Mouse (Mus musculus) myocyte (in vitro differentiated cells): Measurements from ENCODE around the gene Chst8. TPM values are rescaled to one million over a fixed set of nuclear protein-coding genes. Genes with fewer than 3 reads are reported as not detected.

Experiments
- H3K27me3 ChIP-seq: one replicate; pipeline ENCODE4 v1.6.1; 2011; ENCODE audit not compliant: control insufficient read depth, insufficient read depth, insufficient read length
- H3K36me3 ChIP-seq: one replicate; pipeline ENCODE4 v1.6.1; 2011; ENCODE audit not compliant: control insufficient read depth, insufficient read depth
- H3K4me2 ChIP-seq: one replicate; pipeline ENCODE4 v1.6.1; 2011; ENCODE audit warnings: low read depth, control low read depth
- H3K4me3 ChIP-seq: one replicate; pipeline ENCODE4 v1.5.1; 2011; ENCODE audit warnings: mild to moderate bottlenecking, control low read depth, moderate library complexity
- H3K79me2 ChIP-seq: one replicate; pipeline ENCODE4 v1.6.1; 2011; ENCODE audit not compliant: control insufficient read depth, insufficient read depth
- H3ac ChIP-seq: one replicate; pipeline ENCODE4 v1.6.1; 2011; ENCODE audit not compliant: control insufficient read depth, insufficient read length
- CEBPB ChIP-seq: IDR thresholded peaks from 2 replicates; pipeline ENCODE4 v1.6.1; 2011; ENCODE audit warnings: mild to moderate bottlenecking, moderate library complexity; ENCODE audit not compliant: poor library complexity, insufficient read depth, severe bottlenecking
- E2F4 ChIP-seq: IDR thresholded peaks from one replicate; pipeline ENCODE4 v1.6.1; 2011; ENCODE audit warnings: mild to moderate bottlenecking, control low read depth, moderate library complexity; ENCODE audit not compliant: insufficient read depth
- MAX ChIP-seq: IDR thresholded peaks from one replicate; pipeline ENCODE4 v1.6.1; 2011; ENCODE audit warnings: low read depth, mild to moderate bottlenecking, control low read depth
- MYOD1 ChIP-seq, 3 experiments: IDR thresholded peaks; one replicate each; pipeline ENCODE4 v1.6.1; 2011; ENCODE audit warnings: control low read depth in 2 of 3, low read depth in 2 of 3, mild to moderate bottlenecking in 2 of 3, moderate library complexity in 1 of 3; ENCODE audit not compliant: insufficient read length in 2 of 3, control insufficient read depth in 1 of 3
- MYOG ChIP-seq, 3 experiments: IDR thresholded peaks; one replicate each; pipeline ENCODE4 v1.6.1; 2011; ENCODE audit warnings: control low read depth in 2 of 3, low read depth in 2 of 3, mild to moderate bottlenecking in 2 of 3; ENCODE audit not compliant: insufficient read length in 2 of 3, control insufficient read depth in 1 of 3, insufficient read depth in 1 of 3
- POLR2A ChIP-seq: IDR thresholded peaks from one replicate; pipeline ENCODE4 v1.6.1; 2011; ENCODE audit warnings: low read depth, mild to moderate bottlenecking, control low read depth, moderate library complexity; ENCODE audit not compliant: insufficient read length
- POLR2AphosphoS2 ChIP-seq: IDR thresholded peaks from one replicate; pipeline ENCODE4 v1.6.1; 2011; ENCODE audit warnings: low read depth, control low read depth; ENCODE audit not compliant: insufficient read length
- REST ChIP-seq: IDR thresholded peaks from one replicate; pipeline ENCODE4 v1.6.1; 2011; ENCODE audit warnings: mild to moderate bottlenecking, control low read depth, moderate library complexity; ENCODE audit not compliant: insufficient read depth, insufficient read length
- SRF ChIP-seq: IDR thresholded peaks from one replicate; pipeline ENCODE4 v1.6.1; 2011; ENCODE audit warnings: low read depth; ENCODE audit not compliant: control insufficient read depth, insufficient read length
- TCF12 ChIP-seq: IDR thresholded peaks from one replicate; pipeline ENCODE4 v1.6.1; 2011; ENCODE audit warnings: mild to moderate bottlenecking, control low read depth; ENCODE audit not compliant: poor library complexity, insufficient read depth, severe bottlenecking
- TCF3 ChIP-seq: IDR thresholded peaks from one replicate; pipeline ENCODE4 v1.6.1; 2011; ENCODE audit warnings: low read depth, control low read depth; ENCODE audit not compliant: insufficient read length
- USF1 ChIP-seq: IDR thresholded peaks from one replicate; pipeline ENCODE4 v1.6.1; 2011; ENCODE audit warnings: low read depth, mild to moderate bottlenecking, control low read depth, moderate library complexity
- polyA plus RNA-seq: library from polyadenylated mRNA; unstranded; fragments of >200 nt; fragmentation: generic; extraction: Trizol; gene quantifications from one replicate; pipeline ENCODE4 v1.2.1, GENCODE M21; 2012; ENCODE audit warnings: missing spikeins

Chst8 gene
- polyA plus RNA-seq, 1 experiment: not detected

- TF ChIP-seq CEBPB (no peak), POLR2AphosphoS2 (no peak), E2F4 (no peak), MYOD1 (IDR thresholded peaks at IDR 0.05; ENCODE audit: control insufficient read depth in 1 of 3, insufficient read length in 2 of 3, low read depth in 2 of 3) (no peak), TCF12 (no peak), MAX (no peak), POLR2A (no peak), MYOG (IDR thresholded peaks at IDR 0.05; ENCODE audit: control insufficient read depth in 1 of 3, insufficient read depth in 1 of 3, insufficient read length in 2 of 3, low read depth in 2 of 3) (no peak), TCF3 (no peak), USF1 (no peak), REST (no peak), SRF (no peak)
- H3K27me3 ChIP-seq: peaks cover 25% of the 10 kb centered on the region
These were observed 9.1 kb upstream of the Chst8 start for GRCm38 (mm10) chr7:34821587-34821986.

GRCm38 (mm10) chr7:34820554-34820953 is 8.0 kb upstream of the Chst8 start:
- H3K4me3 ChIP-seq: no peak overlapping the region
- TF ChIP-seq TCF3 (no peak), USF1 (no peak), POLR2AphosphoS2 (no peak), MYOD1 (IDR thresholded peaks at IDR 0.05; ENCODE audit: control insufficient read depth in 1 of 3, insufficient read length in 2 of 3, low read depth in 2 of 3) (no peak), POLR2A (no peak), E2F4 (no peak), TCF12 (no peak), CEBPB (no peak), MYOG (IDR thresholded peaks at IDR 0.05; ENCODE audit: control insufficient read depth in 1 of 3, insufficient read depth in 1 of 3, insufficient read length in 2 of 3, low read depth in 2 of 3) (no peak), SRF (no peak), MAX (no peak), REST (no peak)
- no peaks in the 10 kb centered on the region for H3K36me3 ChIP-seq
- H3K79me2 ChIP-seq: no peaks in the 10 kb centered on the region
- no peak overlapping the region for H3K4me2 ChIP-seq
- no peak overlapping the region for H3ac ChIP-seq
- H3K27me3 ChIP-seq: peaks cover 25% of the 10 kb centered on the region

More at GRCm38 (mm10) chr7:34821587-34821986, 9.1 kb upstream of the Chst8 start:
- H3K4me2 ChIP-seq: no peak overlapping the region
- H3K79me2 ChIP-seq: no peaks in the 10 kb centered on the region
- H3K4me3 ChIP-seq: no peak overlapping the region
- H3K36me3 ChIP-seq: no peaks in the 10 kb centered on the region
- no peak overlapping the region for H3ac ChIP-seq

GRCm38 (mm10) chr7:34819796-34820195 is 7.3 kb upstream of the Chst8 start:
- no peaks in the 10 kb centered on the region for H3K79me2 ChIP-seq
- no peak overlapping the region for H3K4me3 ChIP-seq
- H3K27me3 ChIP-seq: peaks cover 25% of the 10 kb centered on the region
- no peaks in the 10 kb centered on the region for H3K36me3 ChIP-seq
- TF ChIP-seq CEBPB (no peak), POLR2A (no peak), USF1 (no peak), MYOG (IDR thresholded peaks at IDR 0.05; ENCODE audit: control insufficient read depth in 1 of 3, insufficient read depth in 1 of 3, insufficient read length in 2 of 3, low read depth in 2 of 3) (no peak), MYOD1 (IDR thresholded peaks at IDR 0.05; ENCODE audit: control insufficient read depth in 1 of 3, insufficient read length in 2 of 3, low read depth in 2 of 3) (no peak), TCF3 (no peak), TCF12 (no peak)
- H3ac ChIP-seq: no peak overlapping the region
- no peak overlapping the region for H3K4me2 ChIP-seq

- no peak overlapping the region for H3K4me2 ChIP-seq
- H3K4me3 ChIP-seq: no peak overlapping the region
- no peak overlapping the region for H3ac ChIP-seq
- no peaks in the 10 kb centered on the region for H3K36me3 ChIP-seq
- TF ChIP-seq POLR2AphosphoS2: no peak
- TF ChIP-seq POLR2A: no peak
- no peak for TF ChIP-seq CEBPB
- no peak for TF ChIP-seq E2F4
- no peak for TF ChIP-seq MYOG (IDR thresholded peaks at IDR 0.05; ENCODE audit: control insufficient read depth in 1 of 3, insufficient read depth in 1 of 3, insufficient read length in 2 of 3, low read depth in 2 of 3)
- TF ChIP-seq REST: no peak
- TF ChIP-seq MAX: no peak
- TF ChIP-seq TCF12: no peak
- TF ChIP-seq MYOD1 (IDR thresholded peaks at IDR 0.05; ENCODE audit: control insufficient read depth in 1 of 3, insufficient read length in 2 of 3, low read depth in 2 of 3): no peak
- TF ChIP-seq USF1: no peak
- no peaks in the 10 kb centered on the region for H3K79me2 ChIP-seq
- H3K27me3 ChIP-seq: peaks cover 29% of the 10 kb centered on the region
These were observed 6.1 kb upstream of the Chst8 start for GRCm38 (mm10) chr7:34818660-34819059.

- no peaks in the 10 kb centered on the region for H3K79me2 ChIP-seq
- no peak overlapping the region for H3ac ChIP-seq
- H3K4me3 ChIP-seq: no peak overlapping the region
- H3K36me3 ChIP-seq: no peaks in the 10 kb centered on the region
- TF ChIP-seq POLR2AphosphoS2: no peak
- no peak for TF ChIP-seq POLR2A
- no peak for TF ChIP-seq TCF3
- no peak for TF ChIP-seq MAX
- TF ChIP-seq USF1: no peak
- peaks cover 34% of the 10 kb centered on the region for H3K27me3 ChIP-seq
- no peak overlapping the region for H3K4me2 ChIP-seq
These were observed 4.5 kb upstream of the Chst8 start for GRCm38 (mm10) chr7:34816981-34817380.
